Mouse (Mus musculus) stomach, embryonic 15.5 days (tissue): Measurements from ENCODE around the gene Atp5d. TPM values are rescaled to one million over a fixed set of nuclear protein-coding genes. Genes with fewer than 3 reads are reported as not detected.

Experiments
- ATAC-seq: fragments of 200-750 bp; cut with Nextera tagmentation; 2 replicates; pipeline ENCODE4 v1.8.0; 2017; ENCODE audit warnings: low read depth, moderate number of reproducible peaks, moderate TSS enrichment; ENCODE audit not compliant: insufficient read depth, low FRiP score
- H3K27ac ChIP-seq: fragments of 300-500 bp; sonication (generic); 2 replicates; pipeline ENCODE4 v1.5.1; 2015; ENCODE audit warnings: mild to moderate bottlenecking, inconsistent platforms
- H3K27me3 ChIP-seq: fragments of 300-500 bp; sonication (generic); replicated peaks from 2 replicates; pipeline ENCODE4 v1.6.1; 2015; ENCODE audit warnings: inconsistent platforms
- H3K36me3 ChIP-seq: fragments of 300-500 bp; sonication (generic); 2 replicates; pipeline ENCODE4 v1.6.1; 2015; ENCODE audit warnings: inconsistent platforms
- H3K4me1 ChIP-seq: fragments of 300-500 bp; sonication (generic); 2 replicates; pipeline ENCODE4 v1.6.1; 2015; ENCODE audit warnings: inconsistent platforms
- H3K4me2 ChIP-seq: fragments of 300-500 bp; sonication (generic); 2 replicates; pipeline ENCODE4 v1.6.1; 2015; ENCODE audit warnings: mild to moderate bottlenecking, inconsistent platforms
- H3K4me3 ChIP-seq: fragments of 300-500 bp; sonication (generic); replicated peaks from 2 replicates; pipeline ENCODE4 v1.5.1; 2015; ENCODE audit warnings: inconsistent platforms
- H3K9ac ChIP-seq: fragments of 300-500 bp; sonication (generic); 2 replicates; pipeline ENCODE4 v1.6.1; 2015; ENCODE audit warnings: inconsistent platforms
- H3K9me3 ChIP-seq: fragments of 300-500 bp; sonication (generic); 2 replicates; pipeline ENCODE4 v1.6.1; 2016; ENCODE audit warnings: inconsistent platforms
- WGBS: fragments of 180-500 bp; shearing (Covaris S2); methylation state at CpG from one replicate; pipeline ENCODE4 v1.1.7; 2015; 5-methylcytosine and 5-hydroxymethylcytosine counted together
- polyA plus RNA-seq: library from polyadenylated mRNA; unstranded; fragments of >200 nt; fragmentation: Nextera tagmentation; extraction: Ambion mirVana; gene quantifications from 2 replicates; pipeline ENCODE4 v1.2.1, GENCODE M21; 2015

The Atp5d gene
- polyA plus RNA-seq, 1 experiment from 2014 or later, result 602 TPM

DNA sequence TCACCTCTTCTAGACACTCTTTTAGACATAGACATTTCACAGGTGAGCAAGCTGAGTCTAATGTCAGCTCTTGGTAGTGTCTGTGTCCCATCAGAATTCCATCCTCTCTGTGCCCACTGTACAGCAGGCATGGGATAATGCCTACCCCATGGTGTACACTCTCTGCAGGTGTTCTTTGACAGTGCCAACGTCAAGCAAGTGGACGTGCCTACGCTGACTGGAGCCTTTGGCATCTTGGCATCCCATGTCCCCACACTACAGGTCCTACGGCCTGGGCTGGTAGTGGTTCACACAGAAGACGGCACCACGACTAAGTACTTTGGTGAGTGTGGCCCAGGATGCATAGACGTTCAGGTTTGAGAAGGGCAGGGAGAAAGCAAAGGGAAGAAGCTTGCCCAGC lies 5.2 kb downstream of the Atp5d start:
- no peak for ATAC-seq
- Histone ChIP-seq H3K4me1 (peaks cover 50% of the 10 kb centered on the region), H3K9ac (no peak overlapping the region; the same call in 1 of the 2 replicates), H3K36me3 (peaks cover 9% of the 10 kb centered on the region), H3K4me3 (peak overlapping the region; percentile 69; the same call in 1 of the 2 replicates), H3K27me3 (0 out of 2 replicates have a peak, but pooled peaks cover under 1% of the 10 kb centered on the region), H3K4me2 (no peak overlapping the region), H3K27ac (no peak overlapping the region), H3K9me3 (no peaks in the 10 kb centered on the region)
- WGBS, result 94% methylated on average over 7 of the region's 7 CpGs

DNA sequence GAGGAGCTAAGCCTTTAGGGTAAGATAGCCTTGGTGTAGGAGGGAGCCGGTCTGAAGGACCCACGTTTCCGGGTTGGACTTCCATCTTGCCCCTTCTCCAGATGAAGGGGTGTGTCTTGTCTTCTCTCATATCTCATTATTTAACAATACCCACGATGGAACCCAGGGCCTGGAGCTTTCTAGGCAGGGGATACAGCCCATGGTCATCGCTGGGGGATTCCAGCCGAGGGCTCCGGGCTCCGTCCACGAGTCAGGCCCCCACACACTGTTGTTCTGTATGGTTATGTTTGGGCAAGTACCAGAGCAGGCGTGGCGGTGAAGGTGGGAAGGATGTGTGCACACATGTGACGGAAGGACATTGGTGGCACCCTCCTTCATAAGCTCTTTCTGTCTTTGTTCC lies 5.7 kb downstream of the Atp5d start:
- no peaks in the 10 kb centered on the region for H3K27me3 ChIP-seq
- H3K4me3 ChIP-seq, result no peak overlapping the region
- ATAC-seq, result no peak
- no peak overlapping the region for H3K4me2 ChIP-seq
- H3K9ac ChIP-seq, result no peak overlapping the region
- H3K4me1 ChIP-seq, result peaks cover 48% of the 10 kb centered on the region
- H3K9me3 ChIP-seq, result no peaks in the 10 kb centered on the region
- H3K36me3 ChIP-seq, result peaks cover 9% of the 10 kb centered on the region
- no peak overlapping the region for H3K27ac ChIP-seq
- WGBS, result 89% methylated on average over 12 of the region's 12 CpGs

DNA sequence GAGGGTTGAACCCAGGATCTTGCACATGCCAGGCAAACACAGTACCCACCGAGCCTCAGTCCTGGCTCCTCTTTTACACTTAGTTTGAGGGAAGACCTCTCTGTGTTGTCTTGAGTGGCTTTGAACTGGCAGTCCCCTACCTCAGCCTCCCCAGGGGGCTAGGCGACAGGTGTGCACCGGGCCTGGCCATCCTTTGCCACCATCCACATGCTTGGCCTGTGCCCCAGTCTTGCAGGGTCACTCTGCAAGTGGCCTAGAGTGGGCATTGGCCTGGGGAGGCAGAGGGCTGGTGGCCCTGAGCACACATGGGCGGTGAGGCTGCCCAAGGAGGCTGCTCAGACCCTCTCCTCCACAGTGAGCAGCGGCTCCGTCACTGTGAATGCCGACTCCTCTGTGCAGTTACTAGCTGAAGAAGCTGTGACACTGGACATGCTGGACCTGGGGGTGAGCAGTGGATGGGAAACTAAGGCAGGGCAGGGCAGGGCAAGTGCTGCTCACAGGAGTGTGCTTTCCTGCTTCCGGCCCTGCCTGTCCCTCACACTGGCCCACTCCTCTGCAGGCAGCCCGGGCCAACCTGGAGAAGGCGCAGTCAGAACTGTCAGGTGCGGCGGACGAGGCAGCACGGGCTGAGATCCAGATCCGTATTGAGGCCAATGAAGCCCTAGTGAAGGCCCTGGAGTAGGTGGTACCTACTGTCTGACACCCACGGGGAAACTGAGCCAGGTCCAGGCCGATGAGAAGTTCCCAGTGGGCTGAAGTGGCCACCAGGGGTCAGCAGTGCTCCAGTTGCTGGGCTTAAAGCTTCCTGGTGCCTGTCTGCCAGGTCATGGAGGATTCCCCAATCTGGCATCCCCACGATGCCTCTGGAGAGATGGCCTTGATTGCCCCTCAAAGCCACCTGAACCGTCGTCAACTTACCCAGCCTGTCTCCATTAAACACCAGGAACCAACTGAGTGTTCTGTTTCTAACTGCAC lies 6.7 kb downstream of the Atp5d start:
- no peak for ATAC-seq
- no peak overlapping the region for H3K4me3 ChIP-seq

DNA sequence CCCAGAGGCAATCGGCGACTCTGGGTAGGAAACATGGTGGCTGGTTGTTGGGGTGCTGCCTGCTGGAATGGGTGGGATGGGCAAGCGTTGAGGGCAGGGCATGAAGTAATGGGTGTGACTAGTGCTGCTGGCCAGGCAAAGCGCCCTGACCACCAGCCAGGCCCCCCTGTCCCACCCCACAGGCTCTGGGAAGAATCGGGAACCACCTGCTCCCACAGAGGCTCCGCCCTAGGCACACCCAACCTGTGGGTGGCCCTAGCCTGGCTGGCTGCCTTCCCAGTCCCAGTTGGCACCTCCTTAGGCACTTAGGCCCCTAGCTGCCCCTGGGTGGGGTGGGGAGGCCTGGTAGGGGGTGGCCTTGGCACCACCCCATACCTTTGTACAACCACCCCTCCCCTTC lies 7.5 kb downstream of the Atp5d start:
- H3K4me1 ChIP-seq, result peaks cover 39% of the 10 kb centered on the region
- H3K9me3 ChIP-seq, result no peaks in the 10 kb centered on the region
- no peak overlapping the region; the same call in 1 of the 2 replicates for H3K4me2 ChIP-seq
- H3K9ac ChIP-seq, result no peak overlapping the region
- H3K27ac ChIP-seq, result peak overlapping the region; percentile 100; the same call in 1 of the 2 replicates
- no peak overlapping the region for H3K4me3 ChIP-seq
- WGBS, result 75% methylated on average over 6 of the region's 6 CpGs
- no peaks in the 10 kb centered on the region for H3K27me3 ChIP-seq
- H3K36me3 ChIP-seq, result peaks cover 9% of the 10 kb centered on the region
- ATAC-seq, result no peak

More for the DNA sequence above, 6.7 kb downstream of the Atp5d start:
- 69% methylated on average over 20 of the region's 20 CpGs for WGBS
- no peak overlapping the region; the same call in 1 of the 2 replicates for H3K4me2 ChIP-seq
- no peaks in the 10 kb centered on the region for H3K9me3 ChIP-seq
- peaks cover 9% of the 10 kb centered on the region for H3K36me3 ChIP-seq
- H3K27ac ChIP-seq, result peak overlapping the region; percentile 63; the same call in 1 of the 2 replicates
- H3K27me3 ChIP-seq, result no peaks in the 10 kb centered on the region
- H3K9ac ChIP-seq, result no peak overlapping the region
- peaks cover 43% of the 10 kb centered on the region for H3K4me1 ChIP-seq

DNA sequence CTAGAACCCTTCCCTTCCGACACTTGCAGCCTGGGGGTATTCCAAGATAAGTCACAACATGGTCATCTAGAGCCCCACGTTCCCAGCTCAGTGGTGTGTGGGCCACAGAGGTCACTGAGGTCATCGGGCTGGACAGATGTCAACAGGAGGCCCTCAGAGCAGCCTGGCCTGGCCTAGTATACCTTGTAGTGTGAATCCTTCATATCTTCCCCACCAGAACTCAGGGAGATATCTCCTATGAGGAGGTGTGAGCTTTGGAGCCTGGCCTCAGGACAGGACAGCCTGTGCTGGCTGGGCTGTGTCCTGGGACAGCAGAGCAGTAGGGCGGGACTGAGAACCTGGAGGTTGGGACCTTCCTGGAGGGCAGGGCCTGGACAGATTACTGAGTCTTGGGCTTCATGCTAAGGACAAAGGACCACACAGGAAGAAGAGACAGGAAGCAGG lies 8.2 kb downstream of the Atp5d start:
- H3K4me3 ChIP-seq, result no peak overlapping the region
- H3K4me1 ChIP-seq, result peaks cover 39% of the 10 kb centered on the region
- peak overlapping the region; percentile 100 for H3K27ac ChIP-seq
- H3K9me3 ChIP-seq, result no peaks in the 10 kb centered on the region
- peak overlapping the region; percentile 5; the same call in 1 of the 2 replicates for H3K4me2 ChIP-seq
- H3K36me3 ChIP-seq, result peaks cover 9% of the 10 kb centered on the region
- no peak for ATAC-seq
- 65% methylated on average over 4 of the region's 4 CpGs for WGBS
- H3K27me3 ChIP-seq, result no peaks in the 10 kb centered on the region
- no peak overlapping the region for H3K9ac ChIP-seq

DNA sequence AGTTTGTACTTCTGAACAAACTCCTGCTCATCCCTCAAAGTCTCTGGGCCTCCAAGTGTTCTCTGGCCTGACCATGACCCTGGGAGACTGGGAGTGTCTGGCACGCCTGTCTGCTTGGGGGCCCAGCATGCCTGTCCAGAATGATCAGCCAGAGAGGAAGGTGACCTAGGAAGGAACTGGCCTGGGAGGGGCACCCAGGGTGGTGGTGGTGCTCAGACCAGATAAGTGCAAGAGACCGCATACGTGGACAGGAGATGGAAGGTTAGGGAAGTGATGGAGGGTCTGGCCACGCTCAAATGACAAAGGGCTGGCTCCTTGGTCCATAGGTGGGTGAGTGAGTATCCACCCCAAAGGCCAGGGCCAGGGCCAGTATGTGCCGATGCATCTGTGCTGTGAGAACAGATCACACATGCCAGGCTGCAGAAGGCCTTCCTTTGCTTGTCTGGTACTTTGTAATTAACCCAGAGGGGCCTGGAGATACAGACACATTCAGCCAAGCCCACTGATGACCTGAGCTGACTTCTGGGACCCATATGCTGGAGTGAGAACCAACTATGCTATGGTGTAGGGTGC lies 8.8 kb downstream of the Atp5d start:
- H3K4me3 ChIP-seq, result peak overlapping the region; percentile 79; the same call in 1 of the 2 replicates
- H3K36me3 ChIP-seq, result peaks cover 9% of the 10 kb centered on the region
- ATAC-seq, result no peak
- peaks cover 44% of the 10 kb centered on the region for H3K4me1 ChIP-seq
- no peaks in the 10 kb centered on the region for H3K27me3 ChIP-seq
- 0 out of 2 replicates have a peak overlapping the region, but pooled peaks have one; percentile 71 for H3K9ac ChIP-seq
- peak overlapping the region; percentile 65 for H3K4me2 ChIP-seq
- peak overlapping the region; percentile 100 for H3K27ac ChIP-seq
- H3K9me3 ChIP-seq, result no peaks in the 10 kb centered on the region
- 67% methylated on average over 5 of the region's 5 CpGs for WGBS

DNA sequence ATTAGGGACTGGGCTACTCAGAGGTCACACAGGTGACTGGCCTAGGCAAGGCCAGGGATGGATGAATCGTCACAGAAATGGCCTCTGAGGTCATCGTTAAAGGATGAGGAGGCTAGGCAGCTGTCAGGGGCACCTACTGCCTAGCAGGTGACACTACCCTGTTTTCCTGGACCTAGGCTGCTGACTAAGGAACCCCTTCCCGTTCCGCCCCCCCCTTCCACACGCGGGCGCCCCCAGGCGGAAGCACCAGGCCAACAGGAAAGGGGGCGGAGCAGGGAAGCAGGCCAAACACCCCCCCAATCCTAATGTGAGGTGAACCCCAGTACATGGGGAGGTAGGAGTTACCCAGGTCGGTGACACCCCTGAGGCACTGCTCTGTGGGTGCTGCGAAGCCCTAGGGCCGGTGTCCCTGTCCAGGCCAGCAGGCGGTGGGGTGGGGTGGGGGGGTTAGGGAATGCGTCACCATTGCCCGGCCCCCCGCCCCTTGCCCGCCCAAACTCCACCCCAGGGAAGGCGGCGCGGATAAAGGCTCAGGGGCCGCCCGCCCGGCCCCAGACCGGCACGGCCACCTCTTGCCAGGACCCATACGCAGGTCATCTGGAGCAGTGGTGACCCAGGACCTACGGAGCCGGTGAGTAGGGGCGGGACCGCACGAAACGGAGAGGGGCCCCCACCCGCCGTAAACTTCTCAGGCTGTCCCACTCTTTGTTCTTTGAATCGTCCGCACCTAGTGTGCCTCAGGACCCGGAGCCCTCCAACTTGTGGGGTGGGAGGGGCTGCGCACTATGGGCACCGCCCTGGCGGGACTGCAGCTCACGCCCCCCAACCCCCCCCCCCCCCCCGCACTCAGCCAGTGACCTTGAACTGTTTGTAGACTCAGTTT lies 9.5 kb downstream of the Atp5d start, which contains the start of gene Midn:
Gene Midn, plus strand, starts transcription at position 554 of the 883 bp plus-strand sequence.
- Histone ChIP-seq H3K4me3 (peak within 1 kb of the TSS; percentile 79), H3K27me3 (no peaks in the 10 kb centered on the region), H3K9me3 (no peaks in the 10 kb centered on the region), H3K4me2 (peak within 1 kb of the TSS; percentile 65), H3K27ac (peak within 1 kb of the TSS; percentile 100), H3K36me3 (peaks cover 9% of the 10 kb centered on the region), H3K4me1 (peaks cover 48% of the 10 kb centered on the region), H3K9ac (peak within 1 kb of the TSS; percentile 71)
- WGBS, result under 1% methylated on average over 37 of the region's 42 CpGs
- peak; percentile 44 for ATAC-seq

DNA sequence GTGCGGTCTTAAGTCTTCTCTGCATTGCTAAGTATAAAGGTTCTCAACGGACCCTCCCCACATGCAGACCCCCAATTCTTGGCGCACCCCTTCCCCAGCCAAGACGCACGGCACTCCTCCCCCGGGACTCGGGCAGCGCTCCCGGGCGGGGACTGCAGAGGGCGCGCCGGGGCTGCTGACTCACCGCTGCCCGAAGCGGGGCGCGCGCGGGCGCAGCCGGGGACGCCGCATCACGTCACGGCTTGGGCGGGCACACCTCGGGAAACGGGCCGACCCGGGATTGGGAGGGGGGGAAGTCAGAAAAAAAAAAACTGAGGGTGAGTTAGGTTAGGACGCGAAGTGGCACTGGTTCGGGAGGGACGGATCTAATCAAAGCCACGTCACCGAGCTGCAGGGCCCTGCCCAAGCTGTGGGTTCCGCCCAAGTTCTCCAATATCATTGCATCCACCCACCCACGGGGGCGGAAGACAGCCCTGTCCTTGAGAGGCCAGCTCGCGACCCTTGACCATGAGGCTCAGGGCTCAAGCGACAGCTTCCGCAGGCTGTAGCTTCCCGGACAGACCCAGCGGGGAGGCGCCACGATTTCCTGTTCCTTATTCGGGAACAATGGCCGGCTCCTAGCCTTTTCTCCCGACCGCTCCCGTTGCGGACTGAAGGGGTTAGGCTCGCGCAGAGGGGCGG lies 10.3 kb downstream of the Atp5d start:
- peaks cover 50% of the 10 kb centered on the region for H3K4me1 ChIP-seq
- WGBS, result 0% methylated on average over 57 of the region's 57 CpGs
- H3K27me3 ChIP-seq, result no peaks in the 10 kb centered on the region
- ATAC-seq, result peak; percentile 36
- H3K36me3 ChIP-seq, result peaks cover 17% of the 10 kb centered on the region
- H3K4me3 ChIP-seq, result peak overlapping the region; percentile 79
- peak overlapping the region; percentile 71 for H3K9ac ChIP-seq
- H3K4me2 ChIP-seq, result peak overlapping the region; percentile 65
- no peaks in the 10 kb centered on the region for H3K9me3 ChIP-seq
- H3K27ac ChIP-seq, result peak overlapping the region; percentile 100

DNA sequence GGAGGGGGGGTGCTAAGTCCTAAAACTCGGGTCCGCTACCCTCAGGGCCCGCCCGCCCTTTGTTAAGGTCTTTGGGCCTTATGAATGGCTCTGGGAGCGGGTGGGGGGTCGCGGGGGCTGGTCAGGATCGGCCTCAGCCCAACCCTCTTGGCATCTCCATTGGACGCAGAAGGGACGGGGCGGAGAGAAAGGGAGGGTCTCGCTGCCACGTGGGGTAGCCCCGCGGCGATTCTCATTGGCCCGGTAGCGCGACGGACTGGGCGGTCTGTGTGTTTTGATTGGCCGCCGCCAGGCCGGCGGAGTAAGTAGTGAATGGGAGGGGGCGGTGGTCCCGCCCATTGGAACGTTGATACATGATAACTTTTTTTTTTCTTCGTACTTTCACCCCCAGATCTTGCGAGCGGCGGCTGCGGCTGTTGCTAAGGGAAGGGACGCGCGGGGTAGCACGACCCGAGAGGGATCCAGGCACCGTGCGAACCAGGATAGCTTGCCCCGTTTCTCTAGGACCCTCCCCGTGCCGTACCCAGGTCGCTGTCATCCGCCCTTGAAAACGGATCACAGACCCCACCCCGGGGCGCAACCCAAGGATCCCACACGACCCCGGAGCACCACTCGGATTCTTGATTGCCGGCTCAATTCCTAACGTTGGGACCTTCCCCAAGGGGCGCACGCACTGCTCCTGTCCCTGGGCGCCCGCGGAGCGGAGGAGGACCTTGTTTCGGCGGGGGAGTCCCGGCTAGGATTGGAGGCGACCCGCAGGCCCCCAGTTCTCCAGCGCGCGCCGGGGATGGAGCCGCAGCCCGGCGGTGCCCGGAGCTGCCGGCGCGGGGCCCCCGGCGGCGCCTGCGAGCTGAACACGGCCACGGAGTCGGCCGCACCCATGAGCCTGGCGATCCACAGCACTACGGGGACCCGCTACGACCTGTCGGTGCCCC lies 11.1 kb downstream of the Atp5d start:
- H3K4me3 ChIP-seq, result peak overlapping the region; percentile 79
- WGBS, result under 1% methylated on average over 88 of the region's 88 CpGs
- H3K27ac ChIP-seq, result peak overlapping the region; percentile 100
- peak overlapping the region; percentile 84 for H3K4me2 ChIP-seq
- H3K36me3 ChIP-seq, result peaks cover 17% of the 10 kb centered on the region
- no peaks in the 10 kb centered on the region for H3K27me3 ChIP-seq
- peak; percentile 81 for ATAC-seq
- H3K9ac ChIP-seq, result peak overlapping the region; percentile 94
- H3K4me1 ChIP-seq, result peaks cover 53% of the 10 kb centered on the region
- no peaks in the 10 kb centered on the region for H3K9me3 ChIP-seq
